Mouse (Mus musculus): ENCODE data around the gene Hfe.
A peak's percentile ranks its signal among the peaks of the same experiment; 100 is the strongest.

DNA sequence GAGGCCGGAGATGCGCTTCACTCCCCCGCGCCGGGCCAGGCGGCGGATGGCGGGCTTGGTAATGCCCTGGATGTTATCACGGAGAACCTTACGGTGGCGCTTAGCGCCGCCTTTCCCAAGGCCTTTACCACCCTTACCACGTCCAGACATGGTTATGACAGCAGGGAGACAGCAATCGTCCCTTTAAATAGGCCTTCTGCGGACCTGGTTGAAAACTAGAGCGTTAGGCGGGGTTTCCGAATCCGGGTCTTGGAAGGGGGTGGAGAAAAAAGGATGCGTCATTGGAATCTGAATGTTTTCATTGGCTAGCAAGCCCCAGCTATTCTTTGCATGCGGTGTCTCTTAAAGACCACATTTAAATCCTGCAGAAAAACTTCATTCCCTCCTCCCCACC is 12.4 kb downstream of the Hfe start, which contains the start of gene Hist1h4c:
- TF ChIP-seq CTCF (IDR thresholded peaks at IDR 0.05; ENCODE audit: low read depth, low read length) = no peak
- TF ChIP-seq POLR2A (IDR thresholded peaks at IDR 0.05; ENCODE audit: borderline replicate concordance, low read depth, low read length) = peak; percentile 97
